Mouse (Mus musculus) C2C12 (cell line): ENCODE data around the gene Spata2.

ENCODE experiments used
- CTCF ChIP-seq: IDR thresholded peaks from one replicate; pipeline ENCODE4 v1.5.1; 2011; ENCODE audit not compliant: control insufficient read depth, insufficient read depth, insufficient read length
- MAX ChIP-seq: IDR thresholded peaks from one replicate; pipeline ENCODE4 v1.6.1; 2011; ENCODE audit warnings: mild to moderate bottlenecking, control low read depth
- USF1 ChIP-seq: IDR thresholded peaks from one replicate; pipeline ENCODE4 v1.6.1; 2011; ENCODE audit warnings: low read depth, mild to moderate bottlenecking, control low read depth, moderate library complexity

DNA sequence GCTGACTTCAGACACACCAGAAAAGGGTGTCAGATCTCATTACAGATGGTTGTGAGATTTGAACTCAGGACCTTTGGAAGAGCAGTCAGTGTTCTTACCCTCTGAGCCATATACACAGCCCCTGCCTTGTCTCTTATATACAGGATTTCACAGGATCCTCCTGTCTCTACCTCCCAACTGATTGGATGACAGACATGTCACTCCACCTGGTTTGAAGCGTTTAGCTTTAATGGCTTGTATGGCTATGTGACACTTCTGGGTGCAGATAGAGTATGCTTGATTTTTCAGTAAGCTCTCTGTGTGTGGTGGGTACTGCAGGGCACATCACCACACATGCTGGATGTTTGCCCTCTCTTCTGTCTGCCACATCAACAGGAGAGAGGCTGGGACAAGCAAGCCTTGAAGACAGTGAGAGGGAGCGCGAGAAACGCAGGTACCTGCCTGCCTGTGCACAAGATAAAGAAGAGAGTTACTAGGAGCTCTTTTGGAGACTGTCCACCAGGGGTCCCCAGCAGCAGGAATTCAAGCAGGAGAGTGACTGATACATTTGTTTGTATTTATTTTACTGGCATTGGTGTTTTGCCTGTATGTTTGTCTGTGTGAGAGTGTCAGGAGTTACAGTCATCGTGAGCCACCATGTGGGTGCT, 27.0 kb upstream of the Spata2 start:
- TF ChIP-seq CTCF, result no peak
- TF ChIP-seq USF1, result no peak
- no peak for TF ChIP-seq MAX
